Mouse (Mus musculus): Measurements from ENCODE around the gene Cpt1c. TPM values are rescaled to one million over a fixed set of nuclear protein-coding genes. Genes with fewer than 3 reads are reported as not detected.

The Cpt1c gene
- polyA plus RNA-seq, 1 experiment from 2014 or later, result 63.9 TPM

- Histone ChIP-seq H3K4me2 (ENCODE audit: low read length) (peak overlapping the region; percentile 82), H3K9me3 (ENCODE audit: control insufficient read depth, low read length) (no peaks in the 10 kb centered on the region), H3K36me3 (ENCODE audit: control insufficient read depth, insufficient read depth) (peaks cover 2% of the 10 kb centered on the region), H3K4me3 (replicated peaks; ENCODE audit: low read length) (peak overlapping the region; percentile 69), H3K9ac (replicated peaks; ENCODE audit: low read depth, low read length) (peak overlapping the region; percentile 79), H3K27ac (ENCODE audit: low read length) (peak overlapping the region; percentile 94), H3K27me3 (replicated peaks; ENCODE audit: control insufficient read depth, insufficient read depth, low read length) (no peaks in the 10 kb centered on the region), H3K4me1 (replicated peaks; ENCODE audit: control insufficient read depth, insufficient read depth, low read length) (peaks cover 31% of the 10 kb centered on the region)
- 0% methylated on average over 29 of the region's 29 CpGs for WGBS
- no peak; the same call in 1 of the 2 replicates for ATAC-seq
These were observed 12.4 kb upstream of the Cpt1c start for GRCm38 (mm10) chr7:44986879-44987718.

DNA sequence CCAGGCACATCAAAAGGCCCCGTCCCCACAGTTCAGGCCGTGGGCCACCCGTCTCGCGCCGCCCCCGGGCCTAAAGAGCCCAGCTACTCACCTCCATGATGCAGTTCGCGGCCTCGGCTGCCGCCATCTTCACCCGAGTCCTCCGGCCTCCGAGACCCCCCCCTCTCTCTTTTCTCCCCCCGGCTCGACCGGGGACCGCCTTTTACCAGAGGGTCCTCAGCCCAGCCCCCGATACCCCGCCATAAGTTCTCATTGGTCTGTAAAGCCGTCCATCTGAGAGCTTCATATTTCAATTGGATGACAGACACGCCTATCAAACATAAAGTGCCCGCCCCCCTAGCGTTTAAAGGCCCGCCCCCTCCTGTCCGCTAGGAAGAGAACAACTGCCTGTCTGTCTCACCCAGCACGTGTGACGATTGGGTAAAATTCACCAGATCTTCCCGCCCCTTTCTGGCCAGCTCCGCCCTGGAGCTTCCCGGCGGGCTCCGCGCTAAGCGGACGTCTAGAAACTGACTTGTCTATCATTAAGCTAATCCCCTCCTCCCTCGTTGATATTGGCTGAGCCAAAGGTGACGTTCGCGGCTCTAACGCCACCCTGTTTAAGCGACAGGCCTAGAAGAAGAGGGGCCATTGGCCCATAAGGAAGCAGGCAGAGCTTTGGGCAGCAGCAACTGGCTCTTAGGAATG is 11.7 kb upstream of the Cpt1c start, which contains the start of gene Prmt1:
TSS of gene Prmt1 (minus strand) at position 377 of the 687 bp plus-strand sequence.
- peaks cover 31% of the 10 kb centered on the region for H3K4me1 ChIP-seq (replicated peaks; ENCODE audit: control insufficient read depth, insufficient read depth, low read length)
- WGBS, result under 1% methylated on average over 42 of the region's 42 CpGs
- H3K27me3 ChIP-seq (replicated peaks; ENCODE audit: control insufficient read depth, insufficient read depth, low read length), result no peaks in the 10 kb centered on the region
- peak; percentile 96 for ATAC-seq
- no peaks in the 10 kb centered on the region for H3K9me3 ChIP-seq (ENCODE audit: control insufficient read depth, low read length)
- peak within 1 kb of the TSS; percentile 74 for H3K4me3 ChIP-seq (replicated peaks; ENCODE audit: low read length)
- H3K36me3 ChIP-seq (ENCODE audit: control insufficient read depth, insufficient read depth), result peaks cover 10% of the 10 kb centered on the region
- H3K27ac ChIP-seq (ENCODE audit: low read length), result peak within 1 kb of the TSS; percentile 94
- H3K9ac ChIP-seq (replicated peaks; ENCODE audit: low read depth, low read length), result peak within 1 kb of the TSS; percentile 88
- H3K4me2 ChIP-seq (ENCODE audit: low read length), result peak within 1 kb of the TSS; percentile 82

- H3K4me3 ChIP-seq (replicated peaks; ENCODE audit: low read length), result peak overlapping the region; percentile 74
- H3K9me3 ChIP-seq (ENCODE audit: control insufficient read depth, low read length), result no peaks in the 10 kb centered on the region
- WGBS, result under 1% methylated on average over 43 of the region's 45 CpGs
- H3K4me1 ChIP-seq (replicated peaks; ENCODE audit: control insufficient read depth, insufficient read depth, low read length), result peaks cover 31% of the 10 kb centered on the region
- H3K27me3 ChIP-seq (replicated peaks; ENCODE audit: control insufficient read depth, insufficient read depth, low read length), result no peaks in the 10 kb centered on the region
- peak overlapping the region; percentile 88 for H3K9ac ChIP-seq (replicated peaks; ENCODE audit: low read depth, low read length)
- H3K4me2 ChIP-seq (ENCODE audit: low read length), result peak overlapping the region; percentile 79
- no peak for ATAC-seq
- H3K36me3 ChIP-seq (ENCODE audit: control insufficient read depth, insufficient read depth), result peaks cover 16% of the 10 kb centered on the region
- peak overlapping the region; percentile 87 for H3K27ac ChIP-seq (ENCODE audit: low read length)
These were observed 11.0 kb upstream of the Cpt1c start for GRCm38 (mm10) chr7:44985595-44986191.

- H3K4me3 ChIP-seq (replicated peaks; ENCODE audit: low read length), result peak overlapping the region; percentile 74
- peaks cover 24% of the 10 kb centered on the region for H3K36me3 ChIP-seq (ENCODE audit: control insufficient read depth, insufficient read depth)
- H3K9ac ChIP-seq (replicated peaks; ENCODE audit: low read depth, low read length), result 0 out of 2 replicates have a peak overlapping the region, but pooled peaks have one; percentile 4
- H3K4me2 ChIP-seq (ENCODE audit: low read length), result peak overlapping the region; percentile 79
- no peaks in the 10 kb centered on the region for H3K9me3 ChIP-seq (ENCODE audit: control insufficient read depth, low read length)
- ATAC-seq, result no peak
- no peaks in the 10 kb centered on the region for H3K27me3 ChIP-seq (replicated peaks; ENCODE audit: control insufficient read depth, insufficient read depth, low read length)
- 35% methylated on average over 3 of the region's 3 CpGs for WGBS
- peaks cover 31% of the 10 kb centered on the region for H3K4me1 ChIP-seq (replicated peaks; ENCODE audit: control insufficient read depth, insufficient read depth, low read length)
- peak overlapping the region; percentile 87; the same call in 1 of the 2 replicates for H3K27ac ChIP-seq (ENCODE audit: low read length)
These were observed 10.1 kb upstream of the Cpt1c start for GRCm38 (mm10) chr7:44984833-44985164.

DNA sequence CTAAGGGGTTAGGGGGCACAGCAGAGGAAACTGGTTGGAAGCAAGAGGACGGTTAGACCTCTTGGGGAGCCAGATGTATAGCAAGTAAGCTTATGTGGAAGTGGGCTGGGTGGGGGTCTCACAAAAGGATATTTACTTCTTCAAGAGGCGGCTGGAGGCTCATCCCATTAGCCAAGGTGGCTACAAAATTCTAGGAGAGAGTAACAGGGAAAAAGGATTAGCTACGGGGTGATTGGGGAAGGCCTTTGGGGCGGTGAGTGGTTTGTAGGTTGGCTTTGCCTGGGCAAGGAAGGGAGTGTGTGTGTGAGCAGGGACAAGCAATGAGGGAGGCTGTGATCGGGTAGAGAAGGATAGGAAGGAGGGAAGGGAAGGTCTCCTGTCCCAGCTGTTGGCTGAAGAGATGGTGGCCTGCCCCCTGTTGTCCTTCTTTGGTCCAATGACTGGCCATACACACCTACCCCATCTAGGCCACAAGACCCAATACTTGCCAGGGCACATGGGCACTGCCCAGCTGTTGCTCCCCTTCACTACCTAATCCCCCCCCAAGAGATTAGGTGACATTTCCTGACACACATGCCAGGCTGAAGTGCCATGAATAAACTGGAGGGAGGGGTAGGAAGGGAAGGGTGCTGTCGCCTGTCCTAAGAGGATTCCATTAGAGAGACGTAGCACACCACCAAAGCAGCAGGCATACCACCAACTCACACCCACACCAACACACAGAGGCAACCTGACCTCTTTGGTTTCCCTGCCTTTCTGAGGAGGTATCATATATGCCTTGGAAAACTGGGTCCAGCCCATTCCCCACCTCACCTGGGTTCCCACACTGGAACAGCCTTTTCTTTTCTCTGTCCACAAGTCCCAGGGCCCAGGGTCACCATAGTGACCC is 9.5 kb upstream of the Cpt1c start:
- 77% methylated on average over 7 of the region's 7 CpGs for WGBS
- H3K36me3 ChIP-seq (ENCODE audit: control insufficient read depth, insufficient read depth), result peaks cover 26% of the 10 kb centered on the region
- H3K27ac ChIP-seq (ENCODE audit: low read length), result no peak overlapping the region
- no peak overlapping the region for H3K9ac ChIP-seq (replicated peaks; ENCODE audit: low read depth, low read length)
- ATAC-seq, result no peak
- H3K4me2 ChIP-seq (ENCODE audit: low read length), result peak overlapping the region; percentile 79
- peaks cover 31% of the 10 kb centered on the region for H3K4me1 ChIP-seq (replicated peaks; ENCODE audit: control insufficient read depth, insufficient read depth, low read length)
- H3K27me3 ChIP-seq (replicated peaks; ENCODE audit: control insufficient read depth, insufficient read depth, low read length), result no peaks in the 10 kb centered on the region
- H3K9me3 ChIP-seq (ENCODE audit: control insufficient read depth, low read length), result no peaks in the 10 kb centered on the region
- H3K4me3 ChIP-seq (replicated peaks; ENCODE audit: low read length), result peak overlapping the region; percentile 74

DNA sequence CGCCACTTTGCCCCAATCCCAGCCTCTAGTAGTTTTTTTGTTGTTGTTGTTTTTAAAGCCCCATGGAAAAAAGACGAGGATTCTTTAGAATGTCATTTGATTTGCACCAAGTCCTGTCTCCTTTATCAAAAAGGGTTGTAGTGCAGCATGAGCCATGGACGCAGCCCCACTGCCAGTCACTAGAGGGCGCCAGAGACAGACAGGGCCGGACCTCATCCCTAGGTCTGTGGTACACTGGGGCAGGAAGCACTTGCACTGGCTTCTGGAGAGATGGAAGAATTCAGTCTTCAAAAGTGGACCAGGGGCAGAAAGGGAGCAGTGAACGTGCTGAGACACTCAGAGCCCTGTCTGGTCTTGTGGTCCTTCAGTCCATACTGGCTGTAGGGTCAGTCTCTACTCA is 8.4 kb upstream of the Cpt1c start:
- WGBS, result 26% methylated on average over 6 of the region's 6 CpGs

DNA sequence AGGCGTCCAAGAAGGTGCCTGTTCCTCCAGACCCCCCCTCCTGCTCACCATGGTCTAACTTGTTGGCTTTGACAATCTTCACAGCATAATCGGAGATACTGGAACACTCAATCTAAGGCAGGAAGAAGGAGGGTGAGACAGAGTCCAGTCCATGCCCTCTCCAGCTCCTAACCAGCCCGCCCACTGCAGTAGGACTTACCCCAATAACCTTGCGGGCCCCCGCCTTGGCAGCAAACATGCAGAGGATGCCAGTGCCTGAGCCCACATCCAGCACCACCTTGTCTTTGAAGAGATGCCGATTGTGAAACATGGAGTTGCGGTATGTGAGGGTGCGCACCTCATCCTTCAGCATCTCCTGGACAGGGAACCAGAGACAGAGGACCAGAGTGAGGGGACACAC is 6.9 kb upstream of the Cpt1c start:
- ATAC-seq, result no peak
- Histone ChIP-seq H3K4me3 (replicated peaks; ENCODE audit: low read length) (no peak overlapping the region), H3K36me3 (ENCODE audit: control insufficient read depth, insufficient read depth) (peaks cover 39% of the 10 kb centered on the region), H3K4me1 (replicated peaks; ENCODE audit: control insufficient read depth, insufficient read depth, low read length) (peaks cover 17% of the 10 kb centered on the region), H3K27ac (ENCODE audit: low read length) (no peak overlapping the region), H3K4me2 (ENCODE audit: low read length) (no peak overlapping the region), H3K9me3 (ENCODE audit: control insufficient read depth, low read length) (no peaks in the 10 kb centered on the region), H3K9ac (replicated peaks; ENCODE audit: low read depth, low read length) (no peak overlapping the region), H3K27me3 (replicated peaks; ENCODE audit: control insufficient read depth, insufficient read depth, low read length) (no peaks in the 10 kb centered on the region)
- 93% methylated on average over 8 of the region's 8 CpGs for WGBS

More for the DNA sequence above, 8.4 kb upstream of the Cpt1c start:
- Histone ChIP-seq H3K9me3 (ENCODE audit: control insufficient read depth, low read length) (no peaks in the 10 kb centered on the region), H3K9ac (replicated peaks; ENCODE audit: low read depth, low read length) (no peak overlapping the region), H3K4me2 (ENCODE audit: low read length) (no peak overlapping the region), H3K27ac (ENCODE audit: low read length) (no peak overlapping the region), H3K36me3 (ENCODE audit: control insufficient read depth, insufficient read depth) (peaks cover 33% of the 10 kb centered on the region), H3K4me1 (replicated peaks; ENCODE audit: control insufficient read depth, insufficient read depth, low read length) (peaks cover 23% of the 10 kb centered on the region), H3K4me3 (replicated peaks; ENCODE audit: low read length) (no peak overlapping the region), H3K27me3 (replicated peaks; ENCODE audit: control insufficient read depth, insufficient read depth, low read length) (no peaks in the 10 kb centered on the region)
- no peak for ATAC-seq

DNA sequence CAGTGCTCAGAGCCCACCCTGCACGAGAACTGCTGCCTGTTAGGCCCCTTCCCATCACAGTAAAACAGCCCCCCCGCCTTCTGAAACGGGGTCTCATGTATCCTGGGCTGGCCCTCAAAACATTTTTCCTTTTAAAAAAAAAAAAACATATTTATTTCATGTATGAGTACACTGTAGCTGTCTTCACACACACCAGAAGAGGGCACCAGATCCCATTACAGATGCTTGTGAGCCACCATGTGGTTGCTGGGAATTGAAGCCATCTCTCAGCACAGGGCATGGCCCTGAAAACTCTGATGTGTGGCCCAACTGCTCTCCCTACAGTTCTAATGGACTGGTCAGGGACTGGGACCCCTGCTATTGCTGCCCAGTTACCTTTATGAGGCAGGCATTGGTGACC is 3.6 kb upstream of the Cpt1c start:
- peaks cover 12% of the 10 kb centered on the region for H3K4me1 ChIP-seq (replicated peaks; ENCODE audit: control insufficient read depth, insufficient read depth, low read length)
- no peaks in the 10 kb centered on the region for H3K27me3 ChIP-seq (replicated peaks; ENCODE audit: control insufficient read depth, insufficient read depth, low read length)
- H3K4me2 ChIP-seq (ENCODE audit: low read length), result no peak overlapping the region
- 93% methylated on average over 3 of the region's 3 CpGs for WGBS
- peaks cover 44% of the 10 kb centered on the region for H3K36me3 ChIP-seq (ENCODE audit: control insufficient read depth, insufficient read depth)
- H3K9ac ChIP-seq (replicated peaks; ENCODE audit: low read depth, low read length), result no peak overlapping the region
- no peaks in the 10 kb centered on the region for H3K9me3 ChIP-seq (ENCODE audit: control insufficient read depth, low read length)
- H3K27ac ChIP-seq (ENCODE audit: low read length), result no peak overlapping the region
- no peak overlapping the region for H3K4me3 ChIP-seq (replicated peaks; ENCODE audit: low read length)
- ATAC-seq, result no peak

Data from forebrain, embryonic 16.5 days (tissue).